Mouse (Mus musculus): ENCODE data around the gene Zar1. TPM values are rescaled to one million over a fixed set of nuclear protein-coding genes. Genes with fewer than 3 reads are reported as not detected.

The Zar1 gene
- not detected for polyA plus RNA-seq (2017; shearing (Covaris generic))

GRCm38 (mm10) chr5:72580970-72581332, at the start of gene Zar1:
TSS of gene Zar1 (minus strand) at chr5:72581254.

GRCm38 (mm10) chr5:72587192-72587681, 6.2 kb upstream of the Zar1 start, which contains the start of gene Gm5868:
TSS of gene Gm5868 (minus strand) at chr5:72587551.

GRCm38 (mm10) chr5:72559544-72560049, 21.5 kb downstream of the Zar1 start, which contains the start of gene Nfxl1:
TSS of gene Nfxl1 (minus strand) at chr5:72559684.

Other genes starting within 250 kb of the Zar1 start
- gene Corin, start 76.8 kb downstream of the Zar1 start, polyA plus RNA-seq (2017; shearing (Covaris generic)) = under 1 TPM; 0.20 to 0.22 TPM
- 1 to 10 TPM; 5.9 to 6.9 TPM for gene Nfxl1, start 21.6 kb downstream of the Zar1 start, polyA plus RNA-seq (2017; shearing (Covaris generic))
- gene Gm5868, start 6.3 kb upstream of the Zar1 start, polyA plus RNA-seq (2017; shearing (Covaris generic)) = not detected
- 1 to 10 TPM in 1 of 2 experiments, under 1 TPM in 1; 0.79 to 2.0 TPM for gene Cnga1, start 63.0 kb upstream of the Zar1 start, polyA plus RNA-seq (2017; shearing (Covaris generic))
- 10 to 100 TPM; 22.6 to 37.3 TPM for gene Nipal1, start 66.5 kb upstream of the Zar1 start, polyA plus RNA-seq (2017; shearing (Covaris generic))
- 100 to 1,000 TPM in 1 of 2 experiments, 10 to 100 TPM in 1; 68.0 to 103 TPM for gene Txk, start 171.5 kb upstream of the Zar1 start, polyA plus RNA-seq (2017; shearing (Covaris generic))

Data from activated CD4-positive, CD25-positive, alpha-beta regulatory T cell (primary cell).